14 mouse cellular contexts compared by ENCODE assay signal in the genomic region with DNA sequence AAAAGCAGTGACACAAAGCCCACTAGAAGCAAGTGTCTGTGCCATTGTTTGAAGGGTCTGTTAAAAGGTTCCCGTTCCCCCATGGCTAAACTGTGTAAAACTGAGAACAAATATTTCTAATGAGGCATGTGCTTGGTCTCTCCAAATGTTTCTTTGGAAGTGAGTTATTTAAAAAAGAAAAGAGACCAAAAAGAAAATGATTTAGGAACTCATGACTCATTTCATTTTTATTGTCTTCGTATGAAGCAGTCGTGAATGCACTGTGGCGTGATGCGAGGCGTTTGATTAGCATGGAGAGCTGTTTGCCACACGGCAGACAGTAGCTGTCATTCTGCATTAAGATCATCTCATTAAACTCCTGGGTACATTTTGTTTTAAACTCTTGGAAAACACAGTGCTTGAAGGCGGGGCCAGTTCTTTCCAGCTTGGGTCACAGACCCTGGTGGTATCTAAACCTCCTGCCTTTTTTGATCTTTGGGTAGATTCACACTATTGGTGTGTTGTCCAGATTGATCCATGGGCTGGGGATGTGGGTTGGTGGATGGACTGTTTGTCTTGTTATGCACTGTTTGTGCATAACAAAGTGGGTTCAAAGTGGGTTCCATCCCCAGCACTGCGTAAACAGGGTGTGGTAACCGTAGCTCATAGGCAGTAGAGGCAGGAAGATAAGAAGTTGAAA.
DNase-seq lines count a peak whose midpoint lies in the region; ATAC-seq lines count a peak whose summit lies in the region.
"Had no signal": no experiment of that assay in that cellular context is flagged by ENCODE, and none has a peak within 500 bp of the region (broad histone marks: within the 10 kb centered on the region; RNA-seq: fewer than 3 reads in every experiment).

No protein-coding gene starts in this region.

- H3K4me1 ChIP-seq in hindbrain, embryonic 15.5 days (replicated peaks), result peaks cover 25% of the 10 kb centered on the region
- no peaks in the 10 kb centered on the region; the same call in 1 of the 2 replicates for H3K4me1 ChIP-seq in hindbrain, embryonic 16.5 days (ENCODE audit: control insufficient read depth, insufficient read depth, low read depth, low read length)

- no peak overlapping the region for H3K4me2 ChIP-seq in hindbrain, embryonic 15.5 days
- no peak overlapping the region for H3K4me2 ChIP-seq in hindbrain, embryonic 16.5 days (ENCODE audit: low read length)

- H3K27ac ChIP-seq in hindbrain, embryonic 15.5 days (replicated peaks), result 0 out of 2 replicates have a peak overlapping the region, but pooled peaks have one; percentile 11
- no peak overlapping the region for H3K27ac ChIP-seq in hindbrain, embryonic 16.5 days (ENCODE audit: low read depth, low read length)

- WGBS in hindbrain, embryonic 15.5 days, result 40% methylated on average over 10 of the region's 10 CpGs
- 36% methylated on average over 10 of the region's 10 CpGs for WGBS in hindbrain, embryonic 16.5 days

- H3K4me3 ChIP-seq in hindbrain, embryonic 15.5 days, result no peak overlapping the region
- no peak overlapping the region for H3K4me3 ChIP-seq in hindbrain, embryonic 16.5 days (ENCODE audit: low read length)

- H3K36me3 ChIP-seq in hindbrain, embryonic 15.5 days, result no peaks in the 10 kb centered on the region
- H3K36me3 ChIP-seq in hindbrain, embryonic 16.5 days (ENCODE audit: control insufficient read depth, insufficient read depth, low read length), result no peaks in the 10 kb centered on the region

- peak; percentile 18 for DNase-seq in thymus, postnatal 25 days
- DNase-seq in thymus, postnatal 36 days, result no peak
- peak; percentile 9 for DNase-seq in induced T-regulatory cell, adult 2 months (ENCODE audit: low read depth)
- no peak for DNase-seq in urinary bladder, postnatal 25 days (ENCODE audit: low spot score)
- no peak for DNase-seq in adrenal gland, postnatal 10 days
- DNase-seq: cerebellum, adult 9-11 months; gastrocnemius, postnatal 14 days; heart, postnatal 4 days; kidney, adult 18-20 months; kidney, postnatal 4 days; liver; lung, adult 2 months had no signal

- no peak overlapping the region for H3K9ac ChIP-seq in hindbrain, embryonic 15.5 days
- H3K9ac ChIP-seq in hindbrain, embryonic 16.5 days (ENCODE audit: low read depth, low read length), result no peak overlapping the region

- H3K9me3 ChIP-seq in hindbrain, embryonic 15.5 days, result no peaks in the 10 kb centered on the region
- no peaks in the 10 kb centered on the region for H3K9me3 ChIP-seq in hindbrain, embryonic 16.5 days (ENCODE audit: control insufficient read depth, low read length)

- H3K27me3 ChIP-seq in hindbrain, embryonic 15.5 days, result 0 out of 2 replicates have a peak, but pooled peaks cover 2% of the 10 kb centered on the region
- no peaks in the 10 kb centered on the region for H3K27me3 ChIP-seq in hindbrain, embryonic 16.5 days (replicated peaks; ENCODE audit: control insufficient read depth, insufficient read depth, low read length)

- ATAC-seq in hindbrain, embryonic 15.5 days (ENCODE audit: low FRiP score, low read depth), result no peak
- no peak for ATAC-seq in hindbrain, embryonic 16.5 days

Comparison
In these comparisons a context has a peak if more than half of its experiments do, and no peak if none do; other contexts are left out.
1. DNase-seq: peak in thymus, postnatal 25 days (single experiment) and induced T-regulatory cell, adult 2 months (single experiment); none in thymus, postnatal 36 days (0 of 2), urinary bladder, postnatal 25 days (single experiment) and adrenal gland, postnatal 10 days (single experiment).